Mouse (Mus musculus): ENCODE measurements around the gene Caap1.

Caap1 gene

GRCm38 (mm10) chr4:94476749-94477399 is 79.7 kb downstream of the Caap1 start:
- DNase-seq (ENCODE audit: low spot score) = peak; percentile 3

- no peak for DNase-seq (ENCODE audit: low spot score)
Observed at GRCm38 (mm10) chr4:94473286-94473685, 83.3 kb downstream of the Caap1 start.

GRCm38 (mm10) chr4:94459424-94459823 is 97.2 kb downstream of the Caap1 start:
- DNase-seq (ENCODE audit: low spot score) = no peak

GRCm38 (mm10) chr4:94454857-94455256 is 101.7 kb downstream of the Caap1 start:
- DNase-seq (ENCODE audit: low spot score) = no peak

Measured in embryo, embryonic 10.5 days (tissue).